Mouse (Mus musculus) kidney, adult 11 months (tissue): ENCODE data around the gene Cplx3.
A peak's percentile ranks its signal among the peaks of the same experiment; 100 is the strongest.

Source experiments
- DNase-seq: peaks from one replicate; pipeline ENCODE4 v3.0.0; 2022

The Cplx3 gene

DNA sequence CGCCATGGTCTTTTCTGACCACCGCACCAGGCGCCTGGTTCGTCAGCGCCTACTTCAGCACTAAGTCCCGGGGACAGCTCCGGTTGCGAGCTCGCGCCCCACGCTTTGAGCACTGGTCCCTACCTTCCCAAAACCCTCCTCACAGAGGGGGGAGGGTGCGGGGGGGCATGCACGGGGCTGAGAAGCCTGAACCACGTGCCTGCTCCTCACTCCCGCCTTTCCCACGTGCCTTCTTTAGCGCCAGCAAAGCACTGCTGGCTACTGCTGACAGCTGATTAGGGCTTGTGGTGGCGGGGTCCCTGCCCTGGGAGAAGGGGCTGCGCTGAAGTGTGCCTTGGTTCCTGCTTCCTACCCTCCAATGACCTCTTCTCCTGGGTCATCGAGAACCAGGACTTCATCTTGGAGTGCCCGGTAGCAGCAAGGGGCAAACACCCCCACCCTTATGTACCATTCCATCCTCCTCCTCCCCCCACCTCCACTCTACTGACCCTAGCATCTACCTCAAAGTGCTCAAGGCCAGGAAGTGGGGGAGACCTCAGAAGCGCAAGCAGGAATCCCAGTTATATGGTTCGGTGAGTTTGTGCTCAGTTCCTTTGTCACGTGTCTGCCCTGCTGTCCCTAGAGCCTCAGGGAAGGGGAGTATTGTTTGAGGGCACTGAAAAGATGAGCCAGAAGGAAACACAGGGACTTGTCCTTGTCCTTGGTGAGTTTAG is at the start of gene Cplx3:
Gene Cplx3 (minus strand): TSS at position 143 of the 713 bp plus-strand sequence.
- peak; percentile 72 for DNase-seq

DNA sequence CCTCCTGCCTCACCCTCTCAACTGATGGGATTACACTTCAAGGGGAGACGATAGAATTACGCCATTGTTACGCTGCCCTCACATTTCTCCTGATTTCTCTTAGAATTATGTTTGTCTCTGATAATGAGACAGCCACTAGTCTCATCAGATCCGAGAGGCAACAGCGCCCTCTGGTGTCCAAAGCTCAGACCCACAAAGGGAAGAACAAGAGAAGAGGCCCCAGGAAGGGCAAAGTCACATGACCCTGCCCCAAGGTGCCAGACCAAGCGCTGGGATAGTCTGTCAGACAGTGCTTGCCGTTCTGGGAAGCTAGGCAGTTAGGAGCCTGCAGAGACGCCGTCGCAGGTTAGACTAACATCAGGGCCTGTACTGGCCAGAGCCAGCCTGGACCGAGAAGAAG is 49.7 kb upstream of the Cplx3 start:
- peak; percentile 91 for DNase-seq

DNA sequence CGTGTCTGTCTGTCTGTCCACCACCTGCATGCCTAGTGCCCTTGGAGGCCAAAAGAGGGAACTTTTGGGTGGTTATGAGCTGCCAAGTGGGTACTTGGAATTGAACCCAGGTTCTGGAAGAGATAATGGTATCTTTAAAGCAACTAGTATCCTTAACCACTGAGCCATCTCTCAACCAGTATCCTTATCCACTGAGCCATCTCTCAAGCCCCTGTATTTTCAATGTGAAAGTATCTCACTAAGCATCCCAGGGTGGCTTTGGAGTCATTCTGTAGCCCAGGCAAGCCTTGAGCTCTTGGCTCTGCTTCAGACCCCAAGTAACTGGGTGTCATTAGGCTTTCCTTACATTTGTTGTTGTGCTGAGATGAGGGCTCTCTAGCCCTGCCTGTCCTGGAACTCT is 48.9 kb upstream of the Cplx3 start:
- no peak for DNase-seq

DNA sequence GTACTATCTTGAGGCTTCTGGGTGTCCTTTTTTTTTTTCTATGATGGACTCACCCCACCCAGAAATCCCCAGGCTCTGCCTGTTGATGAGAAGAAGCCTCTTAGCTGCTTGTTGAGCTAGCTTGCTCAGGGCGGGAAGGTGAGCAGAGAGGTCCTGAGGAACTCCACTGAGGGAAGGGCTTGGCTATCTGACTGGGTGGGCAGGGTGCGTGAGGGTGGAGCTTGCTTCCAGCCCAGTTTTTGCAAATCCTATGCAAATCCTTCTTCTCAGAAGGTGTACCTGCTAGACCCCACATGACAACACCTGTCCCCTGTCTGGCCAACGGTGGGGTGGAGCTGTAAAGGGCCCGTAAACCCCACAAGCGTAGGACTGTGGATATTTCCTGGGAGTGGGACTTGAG is 47.2 kb upstream of the Cplx3 start, which contains the start of gene Csk:
Gene Csk (minus strand): TSS at position 349 of the 400 bp plus-strand sequence.
- no peak for DNase-seq

DNA sequence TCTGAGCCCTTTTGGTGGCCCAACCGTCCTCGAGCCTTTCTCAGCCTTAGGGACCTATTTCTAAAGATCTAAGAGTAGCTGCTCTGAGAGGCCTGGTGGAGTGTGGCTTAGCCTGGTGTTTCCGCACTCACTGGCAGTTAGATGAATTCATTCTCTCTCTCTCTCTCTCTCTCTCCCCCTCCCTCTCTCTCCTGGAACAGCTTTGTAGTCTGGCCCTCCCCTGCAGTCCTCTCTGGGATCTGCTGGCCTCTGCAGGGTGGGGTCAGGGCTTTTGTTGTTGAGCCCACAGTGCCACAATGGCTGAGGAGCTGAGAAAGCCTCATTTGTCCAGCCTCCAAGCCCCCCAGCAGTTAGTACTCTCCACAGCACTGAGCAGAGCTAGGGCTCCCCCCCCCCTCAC is 46.8 kb upstream of the Cplx3 start:
- DNase-seq = no peak

DNA sequence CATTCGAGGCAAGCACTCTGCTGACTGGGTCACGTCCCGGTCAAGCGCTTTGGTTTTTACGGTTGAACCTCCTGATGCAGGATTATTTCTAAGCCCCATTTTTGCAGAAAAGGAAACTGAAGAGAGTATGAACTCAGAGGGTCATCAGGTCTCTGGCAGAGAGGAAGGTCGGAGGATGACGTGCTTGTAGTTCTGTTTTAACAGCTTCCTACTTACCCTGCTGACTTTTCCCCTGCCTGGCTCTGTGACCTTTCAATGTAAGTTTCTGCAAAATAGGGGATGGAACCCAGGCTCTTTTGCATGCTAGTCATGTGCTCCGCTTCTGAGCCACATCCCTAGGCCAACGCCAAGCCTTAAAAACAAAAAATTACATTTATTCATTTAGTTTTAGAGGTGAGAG is 46.3 kb upstream of the Cplx3 start:
- DNase-seq = no peak

DNA sequence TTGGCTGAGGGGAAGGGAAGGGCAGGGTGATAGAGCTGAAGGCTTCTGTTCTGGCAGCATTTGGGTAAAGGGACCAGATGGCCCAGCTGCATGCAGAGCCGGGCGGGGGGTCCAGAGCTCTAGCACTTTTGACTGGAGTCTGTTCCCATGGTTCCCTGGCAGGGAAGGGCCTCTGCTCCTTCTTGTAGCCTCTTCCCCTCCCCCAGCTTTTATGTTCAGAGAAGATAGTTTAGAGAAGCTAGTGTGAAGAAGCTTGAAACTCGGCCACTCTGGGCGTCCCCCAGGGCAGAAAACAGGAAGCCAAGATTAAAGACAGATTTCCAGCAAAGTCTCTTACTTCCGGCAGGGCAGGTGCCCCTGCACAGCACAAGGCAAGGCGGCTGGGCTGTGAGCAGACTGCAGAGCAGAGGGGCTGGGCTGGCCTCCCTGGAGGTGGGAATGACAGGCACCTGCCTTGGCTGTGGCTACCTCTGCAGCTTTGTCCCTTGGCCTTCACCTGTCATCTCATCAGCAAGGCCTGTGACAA is 44.8 kb upstream of the Cplx3 start:
- no peak for DNase-seq

DNA sequence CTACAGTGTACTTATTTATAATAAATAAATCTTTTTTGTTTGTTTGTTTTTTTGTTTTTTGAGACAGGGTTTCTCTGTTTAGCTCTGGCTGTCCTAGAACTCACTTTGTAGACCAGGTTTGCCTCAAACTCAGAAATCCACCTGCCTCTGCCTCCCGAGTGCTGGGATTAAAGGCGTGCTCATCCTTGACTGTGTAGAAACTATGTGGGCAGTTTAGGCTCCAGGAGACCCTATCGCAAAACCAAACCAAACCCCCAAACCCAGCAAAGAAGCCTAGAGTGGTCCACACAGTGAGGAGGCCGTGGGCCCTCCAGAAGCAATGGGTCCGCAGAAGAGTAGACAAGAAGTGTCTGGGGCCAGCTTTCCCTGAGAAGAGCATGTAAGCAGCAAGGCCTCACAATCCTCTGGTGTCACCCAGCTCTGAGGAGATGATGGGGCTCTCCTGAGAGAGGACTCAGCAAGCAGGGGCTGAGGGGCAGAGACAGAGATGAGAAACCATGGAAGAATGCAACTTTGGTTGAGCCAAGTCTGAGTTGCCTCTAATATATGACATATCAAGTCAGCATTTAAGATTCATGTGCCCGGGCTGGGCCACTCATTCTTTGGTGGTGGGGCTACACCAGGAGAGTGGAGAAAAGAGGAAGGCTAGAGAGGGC is 44.2 kb upstream of the Cplx3 start:
- DNase-seq = no peak

DNA sequence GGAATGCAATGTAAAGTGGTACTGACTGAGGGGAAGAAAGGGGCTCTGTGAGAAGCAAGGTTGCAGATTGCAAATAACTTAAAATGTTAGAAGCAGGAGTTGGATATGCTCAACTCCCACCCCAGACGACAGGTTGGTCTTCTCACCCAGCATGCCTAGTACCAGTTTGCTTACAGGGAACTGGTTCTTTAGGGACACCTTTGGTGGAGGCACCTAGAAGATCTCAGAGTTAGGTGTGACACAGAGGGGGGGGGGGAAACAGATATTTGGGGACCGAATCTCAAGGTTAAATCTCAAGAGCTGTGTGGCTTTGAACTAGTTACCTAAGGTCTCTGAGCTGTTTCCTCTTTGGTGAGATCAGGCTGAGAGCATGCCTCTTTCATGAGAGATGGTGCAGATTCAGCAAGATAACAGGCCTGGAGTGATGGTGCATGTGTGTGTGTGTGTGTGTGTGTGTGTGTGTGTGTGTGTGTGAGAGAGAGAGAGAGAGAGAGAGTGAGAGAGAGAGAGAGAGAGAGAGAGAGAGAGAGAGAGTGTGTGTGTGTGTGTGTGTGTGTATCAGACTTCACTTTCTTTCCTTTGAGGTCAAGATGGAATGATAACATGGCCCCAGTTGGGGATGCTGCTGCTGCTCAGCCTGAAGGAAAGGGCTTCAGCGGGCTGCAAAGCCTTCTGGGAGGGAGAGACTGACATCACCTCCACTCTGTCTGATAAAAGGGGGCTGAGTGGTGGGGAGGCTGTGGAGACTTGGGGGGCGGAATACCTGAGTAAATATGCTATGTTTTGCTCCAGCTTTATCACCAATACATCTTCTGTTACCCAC is 41.4 kb upstream of the Cplx3 start:
- no peak for DNase-seq

DNA sequence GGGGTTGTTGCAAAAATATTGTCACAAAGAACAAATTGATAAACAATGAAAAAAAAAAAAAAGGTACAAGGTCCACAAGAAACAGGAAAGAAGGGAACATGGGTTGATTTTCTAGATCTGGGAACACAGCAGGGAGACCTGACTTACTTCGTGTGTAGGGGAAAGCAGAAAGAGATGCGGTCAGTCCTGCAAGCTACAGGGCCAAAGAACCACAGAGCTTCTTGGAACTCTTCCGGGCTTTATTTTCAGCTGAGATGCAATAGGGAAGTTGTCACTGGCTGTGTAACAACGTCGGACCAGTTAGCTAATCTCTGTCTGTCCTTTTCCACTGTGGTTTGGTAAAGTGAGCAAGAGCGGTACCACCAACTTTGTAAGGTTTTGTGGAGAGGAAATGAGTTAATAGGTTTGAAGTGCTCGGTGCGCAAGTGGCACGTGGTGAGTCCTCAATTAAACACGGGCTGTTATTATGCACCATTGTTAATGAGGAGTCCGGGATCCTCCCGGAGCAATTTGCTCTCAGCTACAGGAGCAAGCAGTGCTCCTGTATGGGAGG is 40.5 kb upstream of the Cplx3 start:
- DNase-seq = no peak

DNA sequence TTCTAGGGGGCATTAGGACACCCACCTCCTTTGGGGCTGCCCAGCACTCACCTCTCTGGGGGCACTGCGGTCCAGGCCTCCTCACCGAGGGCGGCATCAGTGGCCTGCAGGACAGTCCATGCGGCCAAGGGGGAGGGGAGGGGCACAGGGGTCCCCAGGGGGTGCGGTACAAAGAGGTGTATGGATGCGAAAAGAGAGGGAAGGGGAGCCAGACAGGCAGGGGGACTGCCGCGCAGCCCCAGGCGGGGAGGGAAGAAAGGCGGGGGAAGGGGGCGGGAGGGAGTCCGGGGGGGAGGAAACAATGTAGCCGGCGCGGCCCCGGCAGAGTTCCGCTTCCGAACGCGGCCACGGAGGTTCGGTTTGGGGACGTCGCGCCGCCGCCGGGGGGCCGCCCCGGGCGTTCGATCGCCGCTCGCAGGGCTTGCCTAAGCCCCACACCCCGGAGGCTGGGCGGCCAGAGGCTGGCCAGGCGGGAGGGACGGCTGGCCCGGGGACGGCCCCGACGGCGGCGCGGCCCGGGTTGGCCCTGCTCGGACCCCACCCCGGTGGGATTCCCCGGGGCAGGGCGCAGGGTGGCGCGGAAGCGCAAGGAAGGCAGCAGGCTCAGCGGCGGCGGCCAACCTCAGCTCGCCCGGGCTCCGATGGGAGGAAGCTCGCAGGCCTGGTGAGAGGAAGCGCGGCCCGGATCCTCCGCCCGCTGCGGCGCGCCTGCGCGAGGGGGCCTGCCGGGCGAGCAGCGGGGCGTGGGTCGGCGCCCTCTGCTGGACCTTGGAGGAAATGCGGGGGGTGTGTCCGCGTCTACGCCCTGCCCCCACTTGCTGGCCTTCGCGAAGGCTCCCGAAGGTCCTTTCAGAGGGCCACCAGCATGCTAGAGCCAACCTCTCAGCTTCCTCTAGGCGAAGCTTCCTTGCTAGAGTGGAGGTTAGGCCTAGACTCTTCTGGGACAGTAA is 39.1 kb upstream of the Cplx3 start:
- DNase-seq = peak; percentile 91

DNA sequence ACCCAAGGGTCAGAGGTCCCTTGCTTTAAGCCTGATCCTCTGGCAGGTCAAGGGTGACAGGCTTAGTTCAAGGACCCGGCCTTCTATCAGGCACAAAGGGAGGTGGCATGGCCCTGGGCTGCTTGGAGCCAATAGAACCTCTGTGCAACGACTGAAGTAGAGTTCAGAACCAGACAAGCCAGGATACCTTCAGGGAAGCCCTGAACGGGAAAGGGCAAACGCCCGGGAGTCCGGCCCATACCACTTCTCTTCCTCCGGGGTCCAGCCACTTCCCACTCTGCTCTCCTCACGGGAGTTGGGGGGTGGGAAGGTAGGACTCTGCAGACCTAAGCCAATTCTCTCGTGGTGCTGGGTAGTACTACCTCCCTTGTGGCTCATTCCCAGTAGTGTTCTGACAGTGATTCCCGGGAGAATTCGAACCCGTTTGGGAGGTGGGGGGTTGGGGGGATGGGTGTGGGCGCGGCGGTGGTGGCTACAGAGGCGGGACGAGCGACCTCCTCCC is 38.4 kb upstream of the Cplx3 start:
- DNase-seq = no peak

DNA sequence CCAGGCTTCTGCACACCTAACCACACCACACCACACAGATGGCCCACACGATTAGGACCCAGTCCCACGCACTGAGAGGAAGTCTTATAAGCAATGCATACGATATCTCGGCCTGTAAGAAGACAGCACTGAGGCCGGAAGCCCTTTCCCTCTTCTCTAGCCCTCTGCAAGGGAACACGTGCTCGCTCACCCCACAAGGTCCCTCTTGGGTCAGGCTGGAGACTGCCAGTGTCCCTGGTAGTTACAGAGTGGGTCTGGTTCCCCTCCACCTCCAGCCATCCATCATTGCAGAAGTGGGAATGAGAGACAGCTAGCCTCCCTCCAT is 37.7 kb upstream of the Cplx3 start:
- DNase-seq = no peak

DNA sequence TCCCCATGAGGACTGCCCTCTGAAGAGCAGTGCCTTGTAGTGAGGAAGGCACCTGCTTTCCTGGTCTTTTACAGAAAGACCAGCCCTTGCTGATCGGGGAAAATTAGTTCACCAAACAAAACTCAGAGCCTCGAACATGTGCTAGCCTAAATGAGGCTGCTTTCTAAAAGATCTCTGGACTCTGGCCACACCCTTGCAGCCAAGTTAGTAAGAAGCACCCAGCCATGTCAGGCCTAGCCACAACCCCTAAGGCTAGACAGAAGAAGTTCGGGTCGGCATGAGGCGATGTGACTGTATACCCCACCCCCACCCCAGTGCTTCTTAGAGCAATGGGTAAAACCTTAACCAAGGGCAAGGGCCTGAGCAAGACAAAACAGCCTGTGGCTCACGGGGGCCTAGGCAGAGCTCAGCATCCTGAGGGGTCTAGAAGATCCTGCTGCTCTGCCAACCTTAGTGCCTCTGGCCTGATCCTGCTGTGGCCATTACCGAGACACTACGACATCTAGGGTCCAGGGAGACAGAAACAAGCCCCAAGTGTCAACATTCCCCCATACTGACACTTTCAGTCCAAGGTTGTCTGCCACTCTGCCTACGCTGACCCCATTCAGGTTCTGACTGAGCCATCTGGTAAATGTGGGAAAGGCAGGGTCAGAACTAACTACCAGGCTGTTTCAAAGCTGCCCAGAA is 37.2 kb upstream of the Cplx3 start:
- DNase-seq = peak; percentile 55

DNA sequence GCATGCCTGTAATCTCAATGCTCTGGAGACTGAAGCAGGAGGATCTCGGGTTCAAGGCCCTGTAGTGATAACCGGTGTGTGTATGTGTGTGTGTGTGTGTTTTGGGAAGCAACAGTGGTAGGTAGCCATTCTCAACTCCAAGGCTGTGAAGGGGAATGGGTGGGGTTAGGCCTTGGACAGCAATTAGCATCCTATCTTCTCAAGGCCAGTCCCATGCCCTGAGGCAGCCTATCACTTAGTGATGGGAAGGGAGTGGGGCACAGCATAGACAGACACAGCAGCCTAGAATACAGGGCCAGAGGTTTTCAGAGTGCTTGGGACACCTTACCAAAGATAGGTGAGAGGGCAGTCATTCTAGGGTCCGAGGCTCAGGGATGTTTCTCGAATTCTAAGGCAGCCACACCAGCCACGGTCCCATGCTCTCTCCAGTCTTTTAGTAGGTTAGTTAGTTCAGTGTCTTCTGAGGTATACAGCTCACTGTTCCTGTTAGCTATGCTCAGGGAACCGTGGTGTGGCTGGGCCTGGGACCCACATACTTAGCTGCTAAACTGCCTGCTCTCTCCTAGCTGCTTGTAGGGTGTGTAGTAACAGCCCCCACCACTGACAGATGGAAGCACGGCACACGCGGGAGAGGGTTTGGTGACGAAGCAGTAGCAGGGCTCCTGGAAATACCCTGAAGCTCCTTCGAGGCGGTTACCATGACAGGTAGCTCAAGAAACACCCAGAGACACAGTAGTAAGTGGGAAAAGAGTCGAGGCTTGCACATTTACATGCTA is 35.9 kb upstream of the Cplx3 start:
- no peak for DNase-seq

DNA sequence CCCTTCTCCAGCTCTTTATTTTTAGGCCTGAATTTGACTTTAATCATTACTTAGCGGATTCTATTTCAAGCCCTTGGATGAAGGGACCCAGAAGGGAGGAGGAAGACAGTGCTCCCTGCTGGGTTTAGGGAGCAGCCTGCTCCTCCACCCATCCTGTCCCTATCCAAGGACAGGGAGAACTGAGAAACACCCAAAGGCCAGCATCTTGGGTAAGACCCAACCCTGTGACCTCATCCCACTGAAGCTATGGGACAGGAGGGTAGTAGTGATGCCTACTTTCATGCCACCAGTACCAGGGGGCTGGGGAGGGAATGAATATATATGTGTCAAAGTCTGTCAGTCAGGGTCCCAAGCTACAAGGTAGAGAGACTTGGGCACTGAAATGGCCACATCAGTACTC is 34.9 kb upstream of the Cplx3 start:
- no peak for DNase-seq

DNA sequence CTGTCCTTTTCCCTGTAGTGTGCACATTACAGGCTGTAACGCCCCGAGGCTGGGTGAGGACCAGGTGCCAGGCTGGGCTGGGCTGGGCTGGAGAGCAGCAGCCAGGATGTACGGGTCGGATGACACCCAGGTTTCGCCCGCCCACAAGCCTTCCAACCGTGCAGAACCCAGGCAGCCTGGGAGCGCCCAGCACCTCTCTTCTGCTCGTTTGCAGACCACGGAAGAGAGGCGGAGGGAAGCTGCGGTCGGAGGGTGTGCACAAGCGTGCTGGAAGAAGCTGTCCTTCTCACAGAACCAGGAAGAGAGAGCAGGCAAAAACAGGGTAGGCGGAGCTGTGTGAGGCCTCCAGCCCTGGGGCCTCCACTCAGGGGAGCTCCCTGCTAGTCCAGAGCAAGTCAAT is 34.3 kb upstream of the Cplx3 start:
- peak; percentile 47 for DNase-seq

DNA sequence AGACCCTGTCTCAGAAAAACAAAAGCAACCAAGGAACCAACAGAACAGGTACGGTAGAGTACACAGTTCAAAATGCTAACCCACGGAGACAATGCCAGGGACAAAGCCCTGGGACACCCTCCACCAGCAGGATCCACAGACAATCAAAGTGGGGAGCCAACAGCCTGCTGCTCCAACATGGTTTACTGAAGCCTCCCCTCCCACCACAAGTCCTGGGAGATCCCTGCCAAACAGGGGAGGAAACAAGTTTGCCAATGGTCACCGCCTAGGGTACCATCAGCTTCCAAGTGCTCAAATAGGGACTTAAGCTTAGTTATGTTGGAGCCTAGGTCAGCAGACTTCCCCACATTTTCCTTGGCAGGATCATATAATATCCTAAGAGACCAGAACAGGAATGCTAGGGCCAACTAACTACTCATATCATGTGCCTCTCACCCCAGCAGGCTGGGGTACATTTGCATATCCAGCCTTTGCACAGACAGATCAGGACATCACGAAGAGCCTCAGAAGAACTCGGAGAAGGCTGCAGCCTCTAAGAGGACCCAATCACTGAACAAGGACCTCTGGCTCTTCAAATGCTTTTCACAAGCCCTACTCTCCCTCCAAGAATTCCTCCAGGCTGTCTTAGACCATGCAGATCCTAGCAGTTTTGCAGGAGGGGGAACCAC is 33.7 kb upstream of the Cplx3 start:
- no peak for DNase-seq

DNA sequence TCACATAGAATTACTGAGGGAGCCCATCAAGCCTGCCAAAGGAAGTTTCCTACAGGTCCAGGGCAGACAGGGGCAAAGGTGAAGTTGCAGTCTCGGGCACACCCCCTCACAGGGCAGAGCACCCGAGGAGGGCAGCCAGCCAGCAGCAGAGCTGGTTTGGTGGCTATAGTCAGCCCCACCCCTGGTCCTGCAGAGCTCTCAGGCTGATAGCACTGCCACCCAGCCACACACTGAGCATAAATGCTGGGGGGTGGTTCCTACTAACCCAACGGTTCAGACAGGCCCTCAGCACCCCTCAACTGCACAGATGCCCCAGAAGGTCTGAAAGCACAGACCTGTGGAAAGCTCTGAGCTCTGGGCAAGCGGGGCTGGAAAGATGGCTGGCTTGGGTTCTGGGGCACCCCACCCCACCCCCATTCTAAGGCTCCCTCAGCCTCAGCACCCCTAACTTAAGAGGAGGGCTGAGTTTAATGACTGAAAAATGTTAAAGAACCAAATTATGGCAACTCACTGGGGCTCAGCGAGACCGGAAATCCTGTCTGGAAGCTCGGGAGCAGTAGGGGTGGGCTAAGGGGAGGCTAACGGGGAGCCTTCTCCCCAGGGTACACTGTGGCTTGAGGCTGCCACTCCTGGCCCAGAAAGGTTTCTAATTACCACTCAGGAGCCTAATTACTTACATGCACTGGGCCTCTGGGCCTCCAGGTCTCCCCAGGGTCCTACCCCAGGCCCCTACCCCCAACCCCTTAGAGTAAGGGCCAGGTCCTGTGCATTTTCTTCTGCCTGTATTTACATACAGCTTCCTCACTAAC is 32.8 kb upstream of the Cplx3 start:
- DNase-seq = peak; percentile 90
